Mouse (Mus musculus) lung, adult 2 months (tissue): ENCODE measurements around the gene Zc3h12a. TPM values are rescaled to one million over a fixed set of nuclear protein-coding genes. Genes with fewer than 3 reads are reported as not detected.

Experiments used
- DNase-seq: peaks from one replicate; pipeline ENCODE4 v3.0.0; 2022
- H3K4me1 ChIP-seq: fragments of 200-500 bp; 2 replicates; pipeline ENCODE4 v1.6.1; 2011; ENCODE audit warnings: low read length; ENCODE audit not compliant: control insufficient read depth, insufficient read depth
- H3K4me3 ChIP-seq: fragments of 200-500 bp; replicated peaks from 2 replicates; pipeline ENCODE3; 2011; ENCODE audit warnings: low read depth, mild to moderate bottlenecking, control low read depth, low read length; ENCODE audit errors: extremely low read depth
- CTCF ChIP-seq: fragments of 200-500 bp; IDR thresholded peaks from 2 replicates; pipeline ENCODE4 v1.5.1; 2011; ENCODE audit warnings: mild to moderate bottlenecking, low read length, control low read depth; ENCODE audit not compliant: insufficient read depth
- POLR2A ChIP-seq: fragments of 200-500 bp; IDR thresholded peaks from 2 replicates; pipeline ENCODE4 v1.6.1; 2011; ENCODE audit warnings: low read depth, mild to moderate bottlenecking, control low read depth, low read length, borderline replicate concordance; ENCODE audit errors: extremely low read depth
- WGBS: fragments of 180-500 bp; shearing (Covaris S2); methylation state at CpG from one replicate; pipeline ENCODE4 v1.1.7; 2018; 5-methylcytosine and 5-hydroxymethylcytosine counted together
- polyA plus RNA-seq: library from polyadenylated mRNA; depleted of rRNA; stranded (reverse); fragments of >200 nt; gene quantifications from 2 replicates; pipeline ENCODE4 v1.2.3, GENCODE M21; 2012; rRNA removed

Zc3h12a gene
- polyA plus RNA-seq, result 11.9 and 13.9 TPM in 2 replicates

DNA sequence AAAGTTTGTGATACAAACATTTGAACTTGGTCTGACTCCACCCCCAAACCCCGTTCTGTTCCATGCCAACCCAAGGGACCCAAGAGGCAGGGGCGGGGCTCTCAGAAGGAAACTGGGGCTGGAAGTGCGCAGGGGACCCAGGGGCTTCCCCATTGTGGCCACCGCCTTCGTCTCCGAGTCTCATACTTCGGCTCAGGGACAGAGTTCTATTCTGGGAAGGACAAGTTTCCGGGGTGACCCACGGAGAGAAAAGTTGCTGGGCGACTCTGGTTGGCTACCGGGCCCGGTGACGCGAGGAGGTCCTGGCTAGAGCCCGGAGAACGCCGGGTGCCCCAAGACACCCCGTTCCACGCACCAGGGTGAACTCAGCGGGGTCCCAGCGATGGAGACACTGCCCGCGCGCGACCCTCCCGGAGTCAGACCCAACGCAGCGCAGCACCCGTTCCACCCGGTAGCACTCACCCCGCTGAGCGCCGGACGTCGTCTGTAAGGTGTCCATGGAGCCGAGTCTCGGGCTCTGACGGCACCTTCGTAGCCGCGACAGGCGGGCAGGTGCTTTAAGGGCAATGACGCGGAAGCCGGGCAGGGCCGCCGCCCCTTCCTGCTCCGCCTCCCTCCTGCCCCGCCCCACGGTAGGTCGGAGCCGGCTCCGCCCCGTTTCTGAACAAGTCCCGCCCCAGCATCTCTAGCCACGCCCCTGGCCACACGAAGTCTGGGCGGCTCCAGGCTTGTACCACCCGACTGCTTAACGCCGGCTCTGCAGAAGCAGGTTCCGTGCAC lies at the start of gene Zc3h12a:
TSS of gene Zc3h12a (minus strand) at position 536 of the 780 bp plus-strand sequence.
- peaks cover 33% of the 10 kb centered on the region for H3K4me1 ChIP-seq
- H3K4me3 ChIP-seq, result peak within 1 kb of the TSS; percentile 93
- under 1% methylated on average over 62 of the region's 62 CpGs for WGBS
- peak; percentile 93 for DNase-seq
- TF ChIP-seq CTCF (no peak), POLR2A (peak; percentile 69; the same call in 1 of the 2 replicates)

DNA sequence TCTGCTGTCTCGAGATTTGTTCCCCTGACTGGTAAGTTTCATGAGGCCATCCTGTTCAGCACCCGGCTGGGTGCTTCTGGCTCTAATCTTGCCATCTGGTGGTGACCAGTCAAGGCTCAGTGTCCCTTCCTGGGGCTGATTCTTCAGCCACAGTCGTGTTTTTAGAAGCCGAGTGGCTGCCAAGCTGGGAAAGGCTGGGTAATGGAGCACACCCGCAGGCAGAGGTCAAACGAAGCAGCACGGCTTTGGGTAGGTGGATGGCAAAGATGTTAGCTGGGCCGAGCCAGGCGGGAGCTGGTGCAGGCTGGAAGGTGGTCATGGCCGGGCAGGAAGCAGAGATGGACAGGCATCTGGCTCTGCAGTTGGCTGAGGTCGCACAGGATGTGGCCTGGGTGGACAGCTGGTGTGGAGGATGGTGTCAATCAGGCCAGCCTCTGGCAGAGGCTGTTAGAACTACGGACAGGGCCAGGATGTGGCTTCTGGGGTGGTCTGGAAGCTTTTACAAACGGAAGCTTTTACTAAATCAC lies 49.1 kb upstream of the Zc3h12a start:
- TF ChIP-seq POLR2A (no peak), CTCF (no peak)
- WGBS, result 25% methylated on average over 13 of the region's 13 CpGs
- no peak for DNase-seq
- Histone ChIP-seq H3K4me3 (no peak overlapping the region), H3K4me1 (no peaks in the 10 kb centered on the region)

DNA sequence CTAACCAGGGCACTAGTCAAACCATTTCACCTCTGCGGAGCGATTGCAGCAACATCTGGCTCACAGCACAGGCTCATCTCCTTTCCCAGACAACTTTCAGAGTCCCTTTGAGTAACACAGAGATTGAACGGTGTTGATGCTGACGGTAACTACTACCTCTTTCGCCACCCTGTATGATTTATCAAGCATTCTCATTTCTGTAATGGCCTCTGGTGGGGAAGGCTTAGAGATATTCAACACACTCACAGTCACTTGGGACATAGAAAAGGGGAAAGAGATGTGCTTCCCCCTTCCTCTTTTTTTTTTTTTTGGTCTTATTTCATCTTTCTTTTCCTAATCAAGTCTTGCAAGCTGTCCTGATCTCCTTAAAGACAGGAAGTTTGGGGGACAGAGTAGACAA lies 48.5 kb upstream of the Zc3h12a start:
- Histone ChIP-seq H3K4me3 (no peak overlapping the region), H3K4me1 (no peaks in the 10 kb centered on the region)
- TF ChIP-seq CTCF (no peak), POLR2A (no peak)
- WGBS, result 85% methylated on average over 5 of the region's 5 CpGs
- no peak for DNase-seq

DNA sequence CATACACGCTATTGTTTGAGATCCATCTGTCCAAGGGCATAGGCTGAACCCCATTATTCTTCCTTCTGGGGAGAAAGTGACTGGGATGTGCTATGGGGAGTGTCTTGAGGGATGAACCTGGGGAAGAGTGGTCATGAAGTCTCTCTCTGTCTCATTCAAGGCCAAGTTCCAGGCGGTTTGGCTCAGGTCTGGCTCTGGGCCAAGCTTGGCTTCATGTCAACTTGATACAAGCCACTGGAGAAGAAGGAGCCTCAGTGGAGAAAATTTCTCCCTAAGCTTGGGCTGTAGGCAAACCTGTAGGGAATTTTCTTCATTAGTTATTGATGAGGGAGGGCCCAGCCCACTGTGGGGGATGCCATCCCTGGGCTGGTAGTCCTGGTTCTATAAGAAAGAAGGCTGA lies 48.0 kb upstream of the Zc3h12a start:
- no peak for DNase-seq
- WGBS, result 40% methylated on average over 2 of the region's 2 CpGs
- H3K4me1 ChIP-seq, result no peaks in the 10 kb centered on the region
- no peak overlapping the region for H3K4me3 ChIP-seq
- TF ChIP-seq POLR2A (no peak), CTCF (no peak)

DNA sequence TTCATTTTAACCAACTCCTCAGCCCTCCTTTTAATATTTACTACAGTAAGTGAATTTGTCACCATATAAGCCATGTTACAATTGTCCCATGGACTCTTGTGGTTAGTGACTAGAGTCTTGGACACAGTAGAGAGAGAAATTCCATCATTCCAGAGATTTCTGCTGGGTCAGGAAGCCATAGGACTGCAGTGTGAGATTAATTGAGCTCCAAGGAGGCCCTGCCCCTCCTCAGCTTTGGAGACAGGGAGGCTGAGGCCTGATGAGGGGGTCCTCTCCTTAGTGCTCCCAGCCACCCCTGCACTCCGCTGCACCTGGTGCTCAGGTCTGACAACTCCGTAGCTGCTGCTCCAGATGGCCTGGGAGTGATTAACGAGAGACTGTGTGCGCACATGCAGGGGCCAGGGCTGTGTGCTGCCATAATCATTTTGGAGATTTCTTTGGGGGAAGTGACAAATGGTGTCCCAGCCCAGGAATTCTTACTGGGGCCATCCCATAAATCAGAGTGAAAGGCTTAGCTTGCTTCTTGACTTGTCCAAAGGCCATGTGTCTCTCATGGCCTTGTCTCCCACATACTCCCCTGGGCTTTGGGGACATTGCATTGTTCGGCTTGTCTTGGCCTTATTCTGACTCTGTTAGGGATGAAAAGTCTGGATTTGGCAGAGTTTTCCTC lies 47.0 kb upstream of the Zc3h12a start:
- DNase-seq, result no peak
- TF ChIP-seq CTCF, result no peak
- no peaks in the 10 kb centered on the region for H3K4me1 ChIP-seq
- no peak overlapping the region for H3K4me3 ChIP-seq
- WGBS, result 75% methylated on average over 5 of the region's 5 CpGs

DNA sequence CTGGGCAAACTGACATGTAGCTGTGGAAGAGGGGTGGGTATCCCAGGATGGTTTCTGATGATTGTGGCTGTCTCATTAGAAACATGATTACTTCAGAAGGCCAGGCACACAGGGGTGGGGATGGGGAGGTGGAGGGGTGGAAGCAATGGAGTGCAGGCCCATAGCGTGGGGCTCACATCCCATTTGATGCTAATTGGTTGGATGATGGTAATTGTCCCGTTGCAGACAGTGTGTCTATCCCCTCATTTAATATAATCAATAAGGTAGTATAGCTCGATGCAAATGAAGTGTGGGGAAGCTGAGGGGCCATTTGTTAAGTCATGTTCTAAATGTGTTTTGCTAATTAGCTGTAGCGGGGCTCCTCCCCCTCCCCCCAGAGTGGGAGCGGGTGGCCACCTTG lies 45.5 kb upstream of the Zc3h12a start:
- TF ChIP-seq POLR2A, result no peak
- no peak for TF ChIP-seq CTCF
- Histone ChIP-seq H3K4me1 (no peaks in the 10 kb centered on the region), H3K4me3 (no peak overlapping the region)
- 81% methylated on average over 5 of the region's 5 CpGs for WGBS
- no peak for DNase-seq

DNA sequence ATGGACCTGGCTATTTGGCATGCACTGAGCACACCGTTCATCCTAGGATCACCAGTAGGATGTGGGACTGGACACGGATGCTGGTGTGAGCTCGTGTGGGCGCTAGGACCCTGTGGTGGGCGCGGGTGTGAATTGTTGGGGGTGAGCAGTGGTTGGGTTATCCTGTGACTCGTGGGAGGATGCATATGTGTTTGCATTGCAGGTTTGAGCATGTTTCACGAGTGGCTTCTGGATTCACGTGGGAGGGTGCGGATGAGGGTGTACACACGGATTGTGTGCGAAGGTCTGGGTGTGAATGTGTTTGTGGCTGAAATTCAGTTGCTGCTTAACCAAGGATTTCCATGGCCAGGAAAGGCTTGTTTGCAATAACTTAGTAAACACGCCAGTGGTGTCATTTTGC lies 45.1 kb upstream of the Zc3h12a start:
- Histone ChIP-seq H3K4me3 (no peak overlapping the region), H3K4me1 (no peaks in the 10 kb centered on the region)
- WGBS, result 80% methylated on average over 13 of the region's 13 CpGs
- TF ChIP-seq CTCF (no peak), POLR2A (no peak)
- no peak for DNase-seq

DNA sequence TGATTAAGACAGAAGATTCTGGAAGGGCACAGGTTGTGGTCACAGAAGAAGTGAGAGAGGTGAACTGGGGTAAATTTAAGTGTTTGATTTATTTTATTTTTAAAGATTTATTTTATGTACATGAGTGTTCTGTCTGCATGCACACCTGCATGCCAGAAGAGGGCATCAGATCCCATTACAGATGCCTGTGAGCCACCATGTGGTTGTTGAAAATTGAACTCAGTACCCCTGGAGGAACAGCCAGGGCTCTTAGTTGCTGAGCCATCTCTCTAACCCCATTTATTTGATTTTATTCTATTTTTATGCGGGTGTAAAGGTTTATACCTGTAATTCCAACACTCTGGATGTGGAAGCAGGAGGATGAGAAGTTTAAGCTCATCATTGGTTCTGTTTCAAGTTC lies 40.1 kb upstream of the Zc3h12a start:
- no peak overlapping the region for H3K4me3 ChIP-seq
- DNase-seq, result no peak
- TF ChIP-seq POLR2A (no peak), CTCF (no peak)
- H3K4me1 ChIP-seq, result no peaks in the 10 kb centered on the region
- 64% methylated on average over 1 of the region's 1 CpGs for whole genome bisulfite sequencing

DNA sequence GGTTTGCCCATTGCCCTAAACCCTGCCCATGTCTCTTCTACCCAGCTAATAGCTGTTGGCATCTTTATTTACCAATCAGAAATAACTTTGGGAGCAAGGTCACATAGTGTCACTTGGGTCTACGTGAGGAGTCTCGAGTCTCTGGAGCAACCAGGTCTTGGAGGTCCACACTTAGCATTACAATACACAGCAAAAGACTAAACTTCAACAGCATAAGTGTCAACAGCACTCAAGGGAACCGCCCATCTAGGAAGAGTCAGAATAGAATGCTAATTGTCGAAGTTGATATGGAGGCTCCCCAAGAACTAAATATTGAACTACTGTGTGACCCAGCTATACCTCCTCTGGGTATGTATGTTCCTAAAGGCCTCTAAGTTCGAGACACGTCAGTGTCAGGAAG lies 37.2 kb upstream of the Zc3h12a start:
- H3K4me3 ChIP-seq, result no peak overlapping the region
- WGBS, result 80% methylated on average over 6 of the region's 6 CpGs
- no peak for TF ChIP-seq POLR2A
- H3K4me1 ChIP-seq, result no peaks in the 10 kb centered on the region
- DNase-seq, result no peak

DNA sequence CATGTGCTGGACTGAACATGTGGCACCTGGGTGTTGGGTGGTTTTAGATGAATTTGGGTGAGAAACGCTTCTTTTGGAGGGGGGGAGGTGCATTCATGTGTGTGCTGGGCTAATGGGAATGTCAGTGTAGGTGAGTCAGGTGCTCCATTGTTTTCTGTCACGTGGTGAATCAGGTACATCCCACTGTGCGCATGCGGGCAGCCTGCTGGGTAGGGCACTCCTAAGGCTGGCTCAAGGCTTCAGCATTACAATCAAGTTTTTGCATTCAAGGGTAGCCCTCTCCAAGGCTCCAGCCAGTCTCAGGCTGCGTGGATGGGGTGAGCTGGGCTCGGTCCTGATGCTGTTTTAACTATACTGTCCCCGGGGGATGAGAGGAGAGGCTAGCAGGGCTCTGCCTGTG lies 35.1 kb upstream of the Zc3h12a start:
- WGBS, result 56% methylated on average over 7 of the region's 7 CpGs
- TF ChIP-seq POLR2A, result no peak
- no peak for TF ChIP-seq CTCF
- no peak for DNase-seq
- no peak overlapping the region for H3K4me3 ChIP-seq
- H3K4me1 ChIP-seq, result no peaks in the 10 kb centered on the region
